Mouse (Mus musculus) right cerebral cortex, postnatal 10 days (tissue): ENCODE results near the gene Arhgef3.
"Not testable (repeated sequence)": the region's sequence is repeated elsewhere in the genome, so short reads cannot be mapped to it uniquely, and the experiment has no call there.

Source experiments
- DNase-seq, 2 experiments: peaks; one replicate each; pipeline ENCODE4 v3.0.0; 2021; ENCODE audit warnings: low spot score in 2 of 2

The Arhgef3 gene

DNA sequence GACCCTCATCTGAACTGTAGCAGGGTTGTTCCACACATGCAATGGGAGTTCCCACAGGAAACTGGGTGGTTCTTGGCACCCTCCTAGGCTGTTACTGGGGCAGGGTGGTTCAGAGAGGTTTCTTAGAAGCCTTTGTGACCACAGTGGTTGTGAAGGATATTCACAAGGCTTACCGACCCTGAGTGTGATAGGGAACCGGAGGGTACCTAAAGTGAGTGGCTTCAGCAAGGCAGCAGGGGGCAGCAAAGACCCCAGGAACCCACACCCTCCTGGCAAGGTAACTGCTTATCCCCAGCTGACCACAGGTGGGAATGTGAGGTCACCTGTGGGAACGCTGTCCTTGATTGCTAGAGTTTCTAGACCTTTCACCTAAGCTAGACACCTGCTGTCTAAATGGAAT lies 77.8 kb downstream of the Arhgef3 start:
- no peak for DNase-seq

DNA sequence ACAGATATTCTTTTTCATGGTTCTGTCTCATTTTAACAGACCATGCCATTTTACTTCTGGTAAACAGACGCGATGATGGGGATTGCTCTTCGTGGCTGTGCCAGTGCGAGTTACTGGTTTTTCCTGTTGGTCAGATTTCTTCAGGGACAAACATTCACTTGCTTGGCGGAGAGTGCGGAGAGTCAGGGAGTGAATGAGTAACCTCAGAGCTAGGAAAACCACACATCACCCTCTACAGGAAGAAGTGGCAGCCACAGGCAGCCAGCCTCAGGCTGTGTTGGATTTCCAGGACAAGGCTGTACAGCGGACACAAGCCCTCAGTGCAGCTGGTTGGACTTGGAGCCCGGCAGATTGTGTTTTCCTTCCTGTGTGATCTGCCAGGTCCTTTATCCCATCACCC lies 82.3 kb downstream of the Arhgef3 start:
- DNase-seq, result no peak

GRCm38 (mm10) chr14:27198490-27199089 lies 83.9 kb downstream of the Arhgef3 start:
- DNase-seq, result no peak

- no peak for DNase-seq
Observed at GRCm38 (mm10) chr14:27199119-27199518, 84.4 kb downstream of the Arhgef3 start.

GRCm38 (mm10) chr14:27199870-27200269 lies 85.2 kb downstream of the Arhgef3 start:
- DNase-seq, result no peak

- DNase-seq, result no peak
Observed at GRCm38 (mm10) chr14:27200743-27201576, 86.3 kb downstream of the Arhgef3 start.

- DNase-seq, result no peak
Observed at GRCm38 (mm10) chr14:27201824-27202223, 87.1 kb downstream of the Arhgef3 start.

DNA sequence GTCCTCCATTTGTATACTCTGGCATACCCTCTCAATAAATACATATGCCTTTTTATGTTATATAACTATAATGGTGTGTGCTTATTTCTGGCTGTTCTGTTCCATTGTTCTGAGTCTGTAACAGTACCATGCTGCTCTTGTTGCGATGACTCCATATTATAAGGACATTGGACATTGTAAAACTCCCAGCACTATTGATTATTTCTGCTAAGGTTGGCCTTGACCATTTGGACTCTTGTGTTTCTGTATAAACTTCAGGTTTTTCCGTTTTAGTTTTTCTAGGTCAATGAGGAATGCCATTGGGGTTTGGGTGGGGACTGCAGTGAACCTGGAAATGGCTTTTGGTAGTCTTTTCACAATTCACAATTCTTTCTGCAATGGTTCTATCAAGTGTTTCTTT lies 90.0 kb downstream of the Arhgef3 start:
- DNase-seq, result no peak

DNA sequence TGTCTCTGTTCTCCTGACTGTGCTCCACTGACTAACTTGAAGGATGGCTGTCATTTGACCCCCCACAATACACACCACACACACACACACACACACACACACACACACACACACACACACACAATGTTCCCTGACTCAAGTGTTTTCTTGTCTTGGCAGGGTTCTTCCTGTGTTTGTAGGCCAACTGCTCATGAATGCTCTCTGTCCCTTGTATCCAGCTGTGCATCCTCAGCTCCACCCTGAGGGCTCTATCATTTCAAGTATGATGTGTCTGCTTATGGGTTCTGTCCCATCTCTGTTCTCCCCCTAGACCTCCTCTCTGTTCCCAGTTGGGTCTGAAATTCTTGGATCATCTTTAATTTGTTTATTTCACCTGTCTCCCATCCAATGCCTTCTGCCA lies 91.7 kb downstream of the Arhgef3 start:
- no peak for DNase-seq

DNA sequence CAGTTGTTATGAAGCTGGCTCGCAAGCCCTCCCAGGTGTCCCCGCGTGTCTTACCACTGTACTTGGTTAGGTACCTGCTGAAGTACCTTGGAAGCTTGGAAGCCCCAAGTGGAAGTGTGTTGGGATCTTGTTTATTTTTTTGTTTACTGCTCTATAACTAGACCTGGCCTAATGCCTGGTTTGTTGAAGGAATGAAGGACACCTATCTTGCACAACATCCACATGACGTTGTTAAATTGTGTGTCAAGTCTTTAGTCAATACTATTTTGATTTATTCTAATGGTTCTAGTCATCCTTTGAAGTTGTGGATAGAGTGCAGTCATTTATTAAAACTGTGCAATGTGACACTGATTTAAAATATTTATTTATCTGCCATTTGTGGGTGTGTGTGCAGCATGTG lies 94.8 kb downstream of the Arhgef3 start:
- DNase-seq, result no peak

DNA sequence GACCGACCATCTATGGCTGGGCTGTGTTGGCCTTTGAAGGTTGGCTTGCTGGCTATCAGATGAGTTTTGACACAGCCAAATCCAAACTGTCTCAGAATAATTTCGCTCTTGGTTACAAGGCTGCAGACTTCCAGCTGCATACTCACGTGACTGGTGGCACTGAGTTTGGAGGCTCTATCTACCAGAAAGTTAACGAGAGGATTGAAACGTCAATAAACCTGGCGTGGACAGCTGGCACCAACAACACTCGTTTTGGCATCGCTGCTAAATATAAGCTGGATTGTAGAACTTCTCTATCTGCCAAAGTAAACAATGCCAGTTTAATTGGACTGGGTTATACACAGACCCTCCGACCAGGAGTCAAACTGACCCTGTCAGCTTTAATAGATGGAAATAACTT lies 96.1 kb downstream of the Arhgef3 start:
- not testable (repeated sequence) for DNase-seq

DNA sequence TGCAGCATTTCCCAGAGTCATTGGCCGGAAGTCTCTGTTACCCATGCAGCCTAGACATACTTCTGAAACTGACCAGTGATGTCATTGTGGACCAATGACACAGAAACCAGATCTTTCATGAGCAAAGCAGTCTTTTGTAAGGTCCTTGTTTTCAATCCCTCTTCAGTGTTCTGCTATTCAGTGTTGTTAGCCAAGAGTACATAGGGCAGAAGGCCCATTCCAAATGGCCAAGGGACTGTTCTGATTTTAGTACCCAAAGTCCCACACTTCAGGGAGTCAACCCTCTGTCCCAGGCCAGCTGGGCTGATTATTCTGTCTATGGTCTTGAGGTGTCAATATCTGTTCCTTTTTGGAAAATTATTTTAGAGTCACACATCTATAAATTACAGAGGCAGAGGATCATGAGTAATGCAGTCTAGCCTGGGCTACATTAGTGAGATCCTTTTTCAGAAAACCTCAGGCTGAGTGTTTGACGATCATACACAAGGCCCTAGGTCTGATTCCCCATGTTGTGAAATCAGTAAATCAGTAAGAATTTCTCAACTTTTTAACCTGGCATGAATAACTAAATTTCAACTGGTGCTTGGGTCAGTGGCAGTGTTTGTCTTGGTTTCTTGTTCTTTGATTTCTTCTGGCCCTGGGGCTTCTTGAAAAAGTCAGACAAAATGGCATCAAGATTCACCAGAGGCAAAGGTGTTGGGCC lies 97.2 kb downstream of the Arhgef3 start:
- no peak for DNase-seq

DNA sequence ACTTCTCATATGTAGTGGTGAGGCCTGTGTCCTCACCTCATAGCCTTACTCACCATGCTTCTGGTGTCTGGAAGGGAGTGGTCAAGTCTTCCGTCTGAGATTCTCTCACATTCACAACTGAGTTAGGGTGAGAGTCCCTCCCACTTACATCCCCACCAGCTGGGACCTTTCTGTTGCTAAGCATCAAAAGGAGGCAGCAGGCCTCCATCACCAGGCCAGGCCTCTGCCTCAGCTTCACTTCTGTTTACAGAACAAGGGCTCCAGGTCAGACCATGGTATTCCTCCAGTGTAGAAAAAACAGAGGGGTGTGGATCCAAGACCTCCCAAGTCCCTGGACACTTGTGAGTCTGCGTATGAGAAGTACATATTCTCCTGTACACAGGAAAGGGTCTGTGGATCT lies 99.5 kb downstream of the Arhgef3 start:
- DNase-seq, result no peak

- peak; percentile 70 for DNase-seq
Observed at GRCm38 (mm10) chr14:27219668-27220067, 105.0 kb downstream of the Arhgef3 start.

- no peak for DNase-seq
Observed at GRCm38 (mm10) chr14:27220297-27220696, 105.6 kb downstream of the Arhgef3 start.

- DNase-seq, result no peak
Observed at GRCm38 (mm10) chr14:27224636-27225035, 109.9 kb downstream of the Arhgef3 start.

GRCm38 (mm10) chr14:27226288-27226687 lies 111.6 kb downstream of the Arhgef3 start:
- DNase-seq, result no peak

DNA sequence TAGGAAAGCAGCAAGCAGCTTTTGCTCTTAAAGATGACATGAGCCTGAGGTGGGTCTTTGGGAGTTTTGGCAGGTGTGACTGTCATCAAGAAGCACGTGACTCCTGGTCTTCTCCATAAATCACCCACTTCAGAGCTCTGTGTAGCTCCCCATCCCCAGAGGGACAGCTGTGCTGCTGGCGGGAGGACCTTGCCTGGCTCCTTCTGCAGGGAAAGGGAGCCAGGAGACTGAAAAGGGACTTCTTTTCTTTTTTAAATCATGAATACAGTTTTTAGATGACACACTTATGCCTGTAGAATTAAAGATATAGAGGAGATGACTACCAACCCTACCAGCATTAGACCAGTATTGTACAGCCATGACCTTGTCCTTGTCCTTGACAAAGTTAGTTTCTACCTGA lies 113.6 kb downstream of the Arhgef3 start:
- DNase-seq, result peak; percentile 26 to 35

GRCm38 (mm10) chr14:27228941-27229371 lies 114.3 kb downstream of the Arhgef3 start:
- DNase-seq, result peak; percentile 47 to 61

DNA sequence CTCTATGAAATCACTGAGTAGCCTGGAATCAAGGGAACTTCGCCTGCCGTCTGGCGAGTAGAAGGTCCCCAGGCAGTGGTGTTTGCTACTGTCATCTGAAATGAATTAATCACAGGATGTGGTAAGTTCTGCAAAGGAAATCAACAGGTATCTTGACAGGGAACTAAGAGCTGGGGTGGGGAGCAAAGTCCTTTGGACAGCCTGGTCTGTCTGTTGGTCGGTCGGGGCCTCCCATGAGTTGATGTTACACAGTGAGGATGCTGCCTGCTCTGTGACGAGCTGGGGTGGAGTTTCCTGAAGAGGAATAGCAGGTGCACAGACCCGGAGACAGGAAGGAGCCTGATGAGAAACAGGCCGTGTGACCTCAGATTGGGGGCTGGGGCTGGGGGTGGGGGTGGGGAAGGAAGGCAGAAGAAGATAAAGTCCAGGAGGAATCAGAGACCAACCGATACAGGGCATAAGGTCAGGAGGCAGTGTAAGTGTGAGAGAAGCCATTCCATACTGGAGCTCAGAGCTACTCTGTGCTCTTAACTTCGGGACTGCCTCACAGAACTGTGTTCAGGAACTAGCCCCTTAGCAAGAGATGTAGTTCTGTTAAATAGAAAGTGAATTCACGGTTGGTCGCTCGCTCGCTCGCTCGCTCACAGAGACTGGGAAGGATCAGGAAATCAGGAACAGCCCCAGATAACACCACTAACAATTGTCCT lies 114.9 kb downstream of the Arhgef3 start:
- no peak for DNase-seq

GRCm38 (mm10) chr14:27230262-27231022 lies 115.7 kb downstream of the Arhgef3 start:
- no peak for DNase-seq
